Mouse (Mus musculus): ENCODE measurements around the gene Aff3.
"Not testable (repeated sequence)": the region's sequence is repeated elsewhere in the genome, so short reads cannot be mapped to it uniquely, and the experiment has no call there.

GRCm38 (mm10) chr1:38430311-38430710 lies 234.4 kb downstream of the Aff3 start:
- not testable (repeated sequence) for TF ChIP-seq MAFK (IDR thresholded peaks at IDR 0.05; ENCODE audit: insufficient read depth, low read depth, low read length); HCFC1 (IDR thresholded peaks at IDR 0.05; ENCODE audit: borderline replicate concordance, insufficient read depth, low read length); CHD2 (IDR thresholded peaks at IDR 0.05; ENCODE audit: low read depth, low read length)
